Mouse (Mus musculus): Measurements from ENCODE around the gene Pknox2. TPM values are rescaled to one million over a fixed set of nuclear protein-coding genes. Genes with fewer than 3 reads are reported as not detected.

The Pknox2 gene
- polyA plus RNA-seq, 1 experiment from 2014 or later = 27.1 TPM

GRCm38 (mm10) chr9:37116632-37117413, 30.4 kb downstream of the Pknox2 start:
- Histone ChIP-seq H3K4me1 (peaks cover 44% of the 10 kb centered on the region), H3K36me3 (replicated peaks) (no peaks in the 10 kb centered on the region), H3K9ac (no peak overlapping the region), H3K9me3 (no peaks in the 10 kb centered on the region), H3K4me3 (replicated peaks) (no peak overlapping the region), H3K27me3 (peaks cover 8% of the 10 kb centered on the region; the same call in 1 of the 2 replicates), H3K4me2 (no peak overlapping the region), H3K27ac (0 out of 2 replicates have a peak overlapping the region, but pooled peaks have one; percentile 22)
- ATAC-seq (ENCODE audit: low FRiP score) = no peak
- 53% methylated on average over 9 of the region's 9 CpGs for WGBS

- Histone ChIP-seq H3K4me1 (peaks cover 39% of the 10 kb centered on the region), H3K27me3 (peaks cover 12% of the 10 kb centered on the region), H3K9ac (no peak overlapping the region), H3K36me3 (replicated peaks) (no peaks in the 10 kb centered on the region), H3K4me2 (no peak overlapping the region), H3K9me3 (no peaks in the 10 kb centered on the region), H3K27ac (0 out of 2 replicates have a peak overlapping the region, but pooled peaks have one; percentile 22), H3K4me3 (replicated peaks) (no peak overlapping the region)
- WGBS = 48% methylated on average over 7 of the region's 7 CpGs
- no peak for ATAC-seq (ENCODE audit: low FRiP score)
These were observed 31.4 kb downstream of the Pknox2 start for GRCm38 (mm10) chr9:37115820-37116219.

- 12% methylated on average over 9 of the region's 9 CpGs for WGBS
- ATAC-seq (ENCODE audit: low FRiP score) = peak; percentile 87
- H3K27ac ChIP-seq = peak overlapping the region; percentile 79
- H3K9me3 ChIP-seq = no peaks in the 10 kb centered on the region
- H3K36me3 ChIP-seq (replicated peaks) = no peaks in the 10 kb centered on the region
- H3K4me3 ChIP-seq (replicated peaks) = no peak overlapping the region
- peaks cover 39% of the 10 kb centered on the region for H3K4me1 ChIP-seq
- H3K27me3 ChIP-seq = peaks cover 7% of the 10 kb centered on the region; the same call in 1 of the 2 replicates
- H3K9ac ChIP-seq = no peak overlapping the region
- 0 out of 2 replicates have a peak overlapping the region, but pooled peaks have one; percentile 6 for H3K4me2 ChIP-seq
These were observed 32.6 kb downstream of the Pknox2 start for GRCm38 (mm10) chr9:37114286-37115267.

GRCm38 (mm10) chr9:37107546-37107945, 39.7 kb downstream of the Pknox2 start:
- ATAC-seq (ENCODE audit: low FRiP score) = no peak

GRCm38 (mm10) chr9:37106808-37107207, 40.4 kb downstream of the Pknox2 start:
- no peak overlapping the region for H3K9ac ChIP-seq
- peaks cover 7% of the 10 kb centered on the region; the same call in 1 of the 2 replicates for H3K27me3 ChIP-seq
- H3K36me3 ChIP-seq (replicated peaks) = no peaks in the 10 kb centered on the region
- ATAC-seq (ENCODE audit: low FRiP score) = no peak
- no peak overlapping the region for H3K27ac ChIP-seq
- 43% methylated on average over 3 of the region's 3 CpGs for WGBS
- no peak overlapping the region for H3K4me2 ChIP-seq
- no peaks in the 10 kb centered on the region for H3K9me3 ChIP-seq
- H3K4me3 ChIP-seq (replicated peaks) = no peak overlapping the region
- H3K4me1 ChIP-seq = peaks cover 23% of the 10 kb centered on the region

More at GRCm38 (mm10) chr9:37107546-37107945, 39.7 kb downstream of the Pknox2 start:
- H3K9me3 ChIP-seq = no peaks in the 10 kb centered on the region
- no peak overlapping the region for H3K9ac ChIP-seq
- H3K4me2 ChIP-seq = no peak overlapping the region
- H3K27ac ChIP-seq = no peak overlapping the region
- peaks cover 21% of the 10 kb centered on the region for H3K4me1 ChIP-seq
- peaks cover 7% of the 10 kb centered on the region; the same call in 1 of the 2 replicates for H3K27me3 ChIP-seq
- no peaks in the 10 kb centered on the region for H3K36me3 ChIP-seq (replicated peaks)
- no peak overlapping the region for H3K4me3 ChIP-seq (replicated peaks)
- WGBS = 53% methylated on average over 2 of the region's 2 CpGs

GRCm38 (mm10) chr9:37104249-37104648, 43.0 kb downstream of the Pknox2 start:
- Histone ChIP-seq H3K9ac (no peak overlapping the region), H3K4me2 (no peak overlapping the region), H3K4me3 (replicated peaks) (no peak overlapping the region), H3K27ac (no peak overlapping the region), H3K9me3 (no peaks in the 10 kb centered on the region), H3K27me3 (no peaks in the 10 kb centered on the region), H3K36me3 (replicated peaks) (no peaks in the 10 kb centered on the region), H3K4me1 (peaks cover 45% of the 10 kb centered on the region)
- ATAC-seq (ENCODE audit: low FRiP score) = no peak
- WGBS = 57% methylated on average over 3 of the region's 3 CpGs

GRCm38 (mm10) chr9:37103778-37104177, 43.4 kb downstream of the Pknox2 start:
- Histone ChIP-seq H3K4me1 (peaks cover 45% of the 10 kb centered on the region), H3K27ac (no peak overlapping the region)
- WGBS = 22% methylated on average over 5 of the region's 5 CpGs

GRCm38 (mm10) chr9:37101059-37101940, 45.9 kb downstream of the Pknox2 start:
- Histone ChIP-seq H3K9me3 (no peaks in the 10 kb centered on the region), H3K36me3 (replicated peaks) (no peaks in the 10 kb centered on the region), H3K4me2 (no peak overlapping the region), H3K9ac (no peak overlapping the region), H3K27ac (0 out of 2 replicates have a peak overlapping the region, but pooled peaks have one; percentile 21), H3K4me3 (replicated peaks) (no peak overlapping the region), H3K4me1 (peaks cover 32% of the 10 kb centered on the region), H3K27me3 (no peaks in the 10 kb centered on the region)
- peak; percentile 30; the same call in 1 of the 2 replicates for ATAC-seq (ENCODE audit: low FRiP score)
- 43% methylated on average over 11 of the region's 11 CpGs for WGBS

More at GRCm38 (mm10) chr9:37103778-37104177, 43.4 kb downstream of the Pknox2 start:
- Histone ChIP-seq H3K9me3 (no peaks in the 10 kb centered on the region), H3K9ac (no peak overlapping the region), H3K27me3 (no peaks in the 10 kb centered on the region), H3K4me2 (no peak overlapping the region), H3K36me3 (replicated peaks) (no peaks in the 10 kb centered on the region), H3K4me3 (replicated peaks) (no peak overlapping the region)
- no peak for ATAC-seq (ENCODE audit: low FRiP score)

GRCm38 (mm10) chr9:37099595-37099994, 47.6 kb downstream of the Pknox2 start:
- Histone ChIP-seq H3K4me2 (no peak overlapping the region), H3K4me3 (replicated peaks) (no peak overlapping the region), H3K27ac (no peak overlapping the region), H3K36me3 (replicated peaks) (no peaks in the 10 kb centered on the region), H3K27me3 (no peaks in the 10 kb centered on the region), H3K9ac (no peak overlapping the region), H3K9me3 (no peaks in the 10 kb centered on the region), H3K4me1 (peaks cover 41% of the 10 kb centered on the region)
- ATAC-seq (ENCODE audit: low FRiP score) = peak; percentile 34; the same call in 1 of the 2 replicates
- WGBS = 59% methylated on average over 3 of the region's 3 CpGs

GRCm38 (mm10) chr9:37098600-37098999, 48.6 kb downstream of the Pknox2 start:
- peaks cover 44% of the 10 kb centered on the region for H3K4me1 ChIP-seq
- no peak overlapping the region for H3K4me2 ChIP-seq
- 87% methylated on average over 3 of the region's 3 CpGs for WGBS
- no peak overlapping the region for H3K4me3 ChIP-seq (replicated peaks)
- H3K27ac ChIP-seq = no peak overlapping the region
- H3K36me3 ChIP-seq (replicated peaks) = no peaks in the 10 kb centered on the region
- no peak for ATAC-seq (ENCODE audit: low FRiP score)
- H3K9me3 ChIP-seq = no peaks in the 10 kb centered on the region
- no peaks in the 10 kb centered on the region for H3K27me3 ChIP-seq
- no peak overlapping the region for H3K9ac ChIP-seq

- Histone ChIP-seq H3K4me3 (replicated peaks) (no peak overlapping the region), H3K9ac (no peak overlapping the region), H3K27ac (no peak overlapping the region), H3K9me3 (no peaks in the 10 kb centered on the region), H3K4me1 (peaks cover 41% of the 10 kb centered on the region), H3K4me2 (no peak overlapping the region), H3K36me3 (replicated peaks) (no peaks in the 10 kb centered on the region), H3K27me3 (no peaks in the 10 kb centered on the region)
- WGBS = 31% methylated on average over 11 of the region's 11 CpGs
- no peak for ATAC-seq (ENCODE audit: low FRiP score)
These were observed 52.8 kb downstream of the Pknox2 start for GRCm38 (mm10) chr9:37094230-37094990.
